Mouse (Mus musculus) spleen, adult 2 months (tissue): ENCODE measurements around the gene Muc5b.

Experiments used
- CTCF ChIP-seq: fragments of 200-500 bp; IDR thresholded peaks from 2 replicates; pipeline ENCODE4 v1.5.1; 2011; ENCODE audit warnings: mild to moderate bottlenecking, inconsistent platforms; ENCODE audit not compliant: insufficient read depth, insufficient read length, insufficient replicate concordance; ENCODE audit errors: extremely low read depth
- POLR2A ChIP-seq: fragments of 200-500 bp; IDR thresholded peaks from 2 replicates; pipeline ENCODE4 v1.6.1; 2011; ENCODE audit warnings: low read depth, low read length, inconsistent platforms

GRCm38 (mm10) chr7:141901825-141902224 is 63.0 kb downstream of the Muc5b start:
- TF ChIP-seq CTCF (no peak), POLR2A (no peak)
